Mouse (Mus musculus) small intestine, adult 2 months (tissue): ENCODE measurements around the gene Tssk3. TPM values are rescaled to one million over a fixed set of nuclear protein-coding genes. Genes with fewer than 3 reads are reported as not detected.

Source experiments
- H3K27ac ChIP-seq: fragments of 200-500 bp; 2 replicates; pipeline ENCODE4 v1.5.1; 2012; ENCODE audit warnings: low read depth, low read length, control low read depth, inconsistent platforms; ENCODE audit not compliant: insufficient read depth
- H3K27me3 ChIP-seq: fragments of 200-500 bp; 2 replicates; pipeline ENCODE4 v1.6.1; 2012; ENCODE audit warnings: mild to moderate bottlenecking, moderate library complexity, low read length, inconsistent platforms; ENCODE audit not compliant: control insufficient read depth, insufficient read depth
- H3K36me3 ChIP-seq: fragments of 200-500 bp; 2 replicates; pipeline ENCODE4 v1.6.1; 2012; ENCODE audit warnings: mild to moderate bottlenecking, low read length, control low read depth, inconsistent platforms; ENCODE audit not compliant: control insufficient read depth, insufficient read depth
- H3K4me1 ChIP-seq: fragments of 200-500 bp; 2 replicates; pipeline ENCODE4 v1.6.1; 2012; ENCODE audit warnings: low read length, inconsistent platforms, mixed read lengths; ENCODE audit not compliant: control insufficient read depth, insufficient read depth, insufficient read length
- H3K4me3 ChIP-seq: fragments of 200-500 bp; 2 replicates; pipeline ENCODE4 v1.5.1; 2012; ENCODE audit warnings: low read depth, mild to moderate bottlenecking, control low read depth, inconsistent platforms, low read length, moderate library complexity
- CTCF ChIP-seq: fragments of 200-500 bp; IDR thresholded peaks from 2 replicates; pipeline ENCODE4 v1.5.1; 2012; ENCODE audit warnings: low read depth, mild to moderate bottlenecking, control low read depth, inconsistent platforms, low read length, moderate library complexity, mixed read lengths; ENCODE audit not compliant: insufficient replicate concordance, insufficient read length; ENCODE audit errors: extremely low read depth
- POLR2A ChIP-seq: fragments of 200-500 bp; IDR thresholded peaks from 2 replicates; pipeline ENCODE4 v1.6.1; 2012; ENCODE audit warnings: low read depth, mild to moderate bottlenecking, control low read depth, inconsistent platforms, low read length, moderate library complexity
- WGBS: fragments of 180-500 bp; shearing (Covaris S2); methylation state at CpG from one replicate; pipeline ENCODE4 v1.1.7; 2018; 5-methylcytosine and 5-hydroxymethylcytosine counted together
- polyA plus RNA-seq: library from polyadenylated mRNA; depleted of rRNA; stranded (reverse); fragments of >200 nt; gene quantifications from 2 replicates; pipeline ENCODE4 v1.2.3, GENCODE M21; 2012

Gene Tssk3
- polyA plus RNA-seq, 1 experiment: not detected

DNA sequence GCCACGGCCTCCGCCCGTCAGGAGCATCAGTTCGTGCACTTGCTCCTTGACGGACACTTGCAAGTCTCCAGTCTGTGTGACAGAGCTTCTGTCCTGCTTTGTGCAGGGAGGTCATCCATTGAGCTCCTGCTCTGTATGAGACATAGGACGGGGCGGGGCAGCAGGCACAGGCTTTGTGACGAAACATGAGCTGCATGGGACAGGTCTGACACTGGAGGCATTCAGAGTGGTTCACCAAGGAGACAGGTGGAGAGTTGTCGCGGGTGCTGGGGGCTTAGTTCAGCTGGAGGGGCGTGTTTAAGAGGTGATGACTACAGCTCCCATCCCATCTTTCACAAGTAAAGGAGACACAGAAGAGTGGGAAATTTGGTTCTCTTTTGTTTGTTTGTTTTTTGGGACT lies 14.8 kb downstream of the Tssk3 start:
- Histone ChIP-seq H3K4me3 (no peak overlapping the region), H3K27me3 (no peaks in the 10 kb centered on the region), H3K4me1 (no peaks in the 10 kb centered on the region), H3K36me3 (peaks cover 69% of the 10 kb centered on the region), H3K27ac (no peak overlapping the region)
- 92% methylated on average over 11 of the region's 11 CpGs for WGBS
- no peak for TF ChIP-seq POLR2A
- TF ChIP-seq CTCF: no peak

DNA sequence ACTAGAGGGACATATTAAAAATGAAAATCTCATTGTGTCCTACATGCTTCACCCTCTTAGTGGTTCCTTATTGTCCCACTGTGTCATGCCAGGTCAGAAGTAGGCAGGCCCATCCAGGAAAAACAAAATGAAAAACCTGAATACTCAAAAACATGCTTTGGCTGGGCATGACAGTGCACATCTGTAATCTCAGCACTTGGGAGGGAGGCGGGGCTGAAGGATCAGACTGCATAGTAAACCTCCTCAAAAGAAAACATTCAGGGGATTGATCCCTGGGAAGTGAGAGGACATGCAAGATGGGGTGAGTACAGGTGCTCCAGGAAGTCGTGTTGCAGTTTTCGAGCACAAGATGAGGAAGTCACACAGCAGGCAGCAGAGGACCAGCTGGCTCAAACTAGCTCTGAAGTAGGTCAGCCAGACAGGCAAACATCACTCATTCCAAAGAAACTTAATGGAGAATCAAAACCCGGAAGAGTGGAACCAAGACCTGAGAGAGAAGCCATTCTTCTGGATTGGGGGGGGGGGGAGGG lies 26.5 kb downstream of the Tssk3 start:
- H3K4me3 ChIP-seq: no peak overlapping the region
- TF ChIP-seq POLR2A: no peak
- peaks cover 11% of the 10 kb centered on the region; the same call in 1 of the 2 replicates for H3K4me1 ChIP-seq
- H3K27me3 ChIP-seq: no peaks in the 10 kb centered on the region
- H3K36me3 ChIP-seq: peaks cover 36% of the 10 kb centered on the region
- WGBS: 64% methylated on average over 4 of the region's 4 CpGs
- H3K27ac ChIP-seq: peak overlapping the region; percentile 35

DNA sequence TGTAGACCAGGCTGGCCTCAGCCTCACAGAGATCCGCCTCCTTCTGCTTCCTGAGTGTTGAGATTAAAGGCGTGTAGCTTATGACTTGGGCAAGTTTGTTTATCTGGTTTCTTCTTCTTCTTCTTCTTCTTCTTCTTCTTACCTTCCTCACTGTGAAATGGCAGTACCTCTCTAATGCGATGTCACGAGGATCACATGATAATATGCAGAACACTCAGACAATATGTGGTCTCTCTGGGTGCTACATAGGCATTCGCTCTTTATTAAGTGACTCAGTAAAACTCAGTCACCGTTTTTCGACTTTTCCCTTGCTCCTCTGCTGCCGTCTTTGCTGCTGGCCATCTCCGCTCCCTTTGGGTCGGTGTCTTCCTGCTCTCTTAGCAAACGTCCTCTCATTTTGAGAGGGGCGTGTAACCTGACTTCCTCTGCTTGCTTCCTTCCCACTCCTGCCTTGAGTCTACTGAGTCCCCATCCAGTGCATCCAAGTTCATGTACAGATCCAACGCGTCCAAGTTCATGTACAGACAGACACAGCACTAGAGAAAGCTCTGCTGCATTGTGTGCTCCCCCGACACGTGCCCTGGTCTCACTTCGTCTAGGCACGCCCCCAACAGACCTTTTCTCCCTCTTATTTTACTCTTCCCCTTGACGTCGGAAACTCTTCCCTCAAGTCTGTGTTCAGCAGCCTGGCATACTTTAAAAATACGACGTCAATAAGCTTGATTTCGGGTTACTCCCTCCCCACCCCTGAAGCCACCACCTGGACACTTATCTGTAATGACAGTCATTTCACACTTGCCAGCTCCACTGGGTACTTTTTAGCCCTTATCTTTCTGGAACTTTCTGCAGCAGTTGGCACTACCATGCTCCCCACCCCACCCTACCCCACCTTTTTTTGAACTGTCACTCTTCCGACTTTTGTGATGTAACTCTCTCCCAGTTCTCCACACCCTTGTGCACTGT lies 27.4 kb downstream of the Tssk3 start:
- H3K27me3 ChIP-seq: no peaks in the 10 kb centered on the region
- H3K36me3 ChIP-seq: peaks cover 28% of the 10 kb centered on the region
- 70% methylated on average over 24 of the region's 24 CpGs for WGBS
- peaks cover 11% of the 10 kb centered on the region; the same call in 1 of the 2 replicates for H3K4me1 ChIP-seq
- H3K4me3 ChIP-seq: no peak overlapping the region
- H3K27ac ChIP-seq: peak overlapping the region; percentile 49; the same call in 1 of the 2 replicates
- TF ChIP-seq CTCF (no peak), POLR2A (no peak)

DNA sequence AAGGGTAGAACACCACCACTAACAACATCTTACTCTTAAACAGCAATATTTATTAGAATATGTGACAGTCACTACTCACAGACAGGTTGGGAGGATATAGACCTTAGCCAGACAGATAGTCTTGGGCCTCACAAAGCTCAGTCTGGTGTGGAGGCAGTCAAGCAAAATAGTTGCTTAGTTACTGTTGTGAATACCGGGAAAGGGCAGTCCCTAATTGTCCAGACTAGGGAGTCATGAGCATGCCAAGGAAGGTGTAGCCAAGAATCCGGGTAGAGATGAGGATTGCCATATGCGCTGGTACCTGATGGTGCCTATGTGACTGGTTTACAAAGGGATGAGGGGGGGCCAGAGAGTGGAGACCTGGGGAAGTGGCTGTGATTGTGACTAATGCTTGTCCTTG lies 28.7 kb downstream of the Tssk3 start:
- Histone ChIP-seq H3K4me1 (peaks cover 11% of the 10 kb centered on the region; the same call in 1 of the 2 replicates), H3K4me3 (peak overlapping the region; percentile 77), H3K36me3 (peaks cover 17% of the 10 kb centered on the region), H3K27ac (no peak overlapping the region), H3K27me3 (no peaks in the 10 kb centered on the region)
- 21% methylated on average over 3 of the region's 3 CpGs for WGBS
- TF ChIP-seq POLR2A (no peak), CTCF (no peak)

DNA sequence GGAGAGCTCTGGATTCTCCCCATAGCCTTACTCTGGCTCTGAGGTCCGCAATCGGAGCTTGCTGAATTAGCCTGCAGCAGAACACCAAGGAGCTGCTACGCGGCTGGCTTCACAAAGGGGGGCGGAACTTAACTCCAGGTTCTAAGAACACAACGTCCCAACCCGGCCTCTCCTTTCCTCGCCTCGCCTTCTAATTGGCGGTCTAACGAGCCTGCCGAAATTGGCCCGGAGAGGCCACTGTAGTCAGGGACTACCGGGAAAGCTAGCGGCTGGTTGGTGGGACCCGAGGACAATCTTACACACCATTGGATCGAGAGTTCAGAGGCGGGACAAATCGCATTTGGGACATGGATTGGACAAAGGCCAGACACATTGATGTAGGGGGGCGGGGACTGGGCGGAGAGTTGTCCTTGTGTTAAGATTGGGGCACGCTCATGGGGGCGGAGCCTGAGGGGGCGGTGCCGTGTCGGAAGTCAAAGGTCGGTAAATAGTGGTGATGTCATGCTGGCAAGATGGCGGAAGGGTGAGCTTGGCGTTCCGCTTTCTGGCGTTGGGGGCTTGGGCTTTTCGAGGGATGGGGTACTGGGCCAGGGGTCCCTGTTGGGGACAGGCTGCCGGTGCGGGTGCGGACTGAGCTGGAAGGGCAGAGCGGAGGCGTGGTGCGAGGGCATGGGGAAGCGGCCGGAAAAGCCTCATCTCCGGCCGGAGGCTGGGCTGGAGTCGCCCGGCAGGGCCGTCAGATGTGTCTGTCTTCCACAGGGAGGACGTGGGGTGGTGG lies 29.4 kb downstream of the Tssk3 start, which contains the start of gene Bsdc1:
Gene Bsdc1, plus strand, starts transcription at position 399 of the 778 bp plus-strand sequence.
- H3K27me3 ChIP-seq: no peaks in the 10 kb centered on the region
- peak within 1 kb of the TSS; percentile 77 for H3K4me3 ChIP-seq
- TF ChIP-seq POLR2A (peak; percentile 55), CTCF (no peak)
- peaks cover 11% of the 10 kb centered on the region; the same call in 1 of the 2 replicates for H3K4me1 ChIP-seq
- WGBS: under 1% methylated on average over 46 of the region's 46 CpGs
- H3K27ac ChIP-seq: peak within 1 kb of the TSS; percentile 59
- peaks cover 11% of the 10 kb centered on the region for H3K36me3 ChIP-seq

DNA sequence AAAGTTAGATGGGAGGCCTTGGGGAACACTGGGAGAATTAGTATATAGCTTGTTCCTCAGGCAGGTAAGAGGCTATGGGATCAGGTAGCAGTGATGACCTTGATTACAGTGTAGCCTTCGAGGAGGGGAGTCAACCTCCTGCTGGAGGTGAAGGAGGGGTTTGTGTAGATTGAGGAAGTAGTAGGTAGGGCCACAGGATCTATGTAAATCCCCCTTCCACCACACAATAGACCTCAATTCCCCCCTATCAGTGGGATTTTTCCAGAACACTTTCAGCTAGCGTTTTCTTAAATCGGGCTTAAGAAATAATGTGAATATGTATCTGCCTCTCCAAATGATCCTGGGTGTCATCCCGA lies 30.0 kb downstream of the Tssk3 start:
- TF ChIP-seq POLR2A: no peak
- no peak for TF ChIP-seq CTCF
- H3K27ac ChIP-seq: peak overlapping the region; percentile 59
- peak overlapping the region; percentile 50 for H3K4me3 ChIP-seq
- no peaks in the 10 kb centered on the region for H3K27me3 ChIP-seq
- WGBS: 0% methylated on average over 4 of the region's 4 CpGs
- peaks cover 11% of the 10 kb centered on the region; the same call in 1 of the 2 replicates for H3K4me1 ChIP-seq
- peaks cover 6% of the 10 kb centered on the region for H3K36me3 ChIP-seq
